Mouse (Mus musculus): ENCODE measurements around the gene Zfp593.

GRCm38 (mm10) chr4:134258354-134258753 is 13.0 kb upstream of the Zfp593 start:
- TF ChIP-seq POLR2A (IDR thresholded peaks at IDR 0.05; ENCODE audit: borderline replicate concordance, control insufficient read depth, low read depth, low read length) (no peak), CTCF (IDR thresholded peaks at IDR 0.05; ENCODE audit: control insufficient read depth, insufficient read depth, low read length) (no peak)
